In the genomic region with DNA sequence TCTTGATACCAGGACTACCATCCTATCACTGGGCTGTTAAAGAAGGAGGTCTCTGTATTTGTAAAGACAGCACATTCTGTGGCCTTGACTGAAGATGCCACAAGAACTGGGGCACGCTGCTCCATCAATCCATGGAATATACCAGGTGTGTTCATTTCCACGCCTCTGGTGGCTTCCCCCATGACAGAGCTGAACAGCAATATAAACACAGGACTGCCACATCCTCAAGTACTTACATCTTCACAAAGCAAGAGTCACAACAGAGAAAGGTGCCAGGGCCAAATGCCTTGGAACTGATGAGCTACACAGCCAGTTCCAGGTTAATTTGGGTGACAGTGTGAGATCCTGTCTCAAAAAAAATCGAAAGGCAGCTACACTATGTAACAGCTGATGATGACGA, we compare ENCODE assay signal across 32 mouse cellular contexts. TPM values are rescaled to one million over a fixed set of nuclear protein-coding genes. Genes with fewer than 3 reads are reported as not detected.
A peak's percentile ranks its signal among the peaks of the same experiment; 100 is the strongest.
DNase-seq lines count a peak whose midpoint lies in the region; ATAC-seq and TF ChIP-seq lines count a peak whose summit lies in the region.
"Had no signal": no experiment of that assay in that cellular context is flagged by ENCODE, and none has a peak within 500 bp of the region (broad histone marks: within the 10 kb centered on the region; RNA-seq: fewer than 3 reads in every experiment).

No protein-coding gene starts in this region.

- H3K4me3 ChIP-seq in left cerebral cortex, adult 2 months: no peak overlapping the region
- no peak overlapping the region for H3K4me3 ChIP-seq in hindbrain, postnatal 0 days (ENCODE audit: low read length)
- H3K4me3 ChIP-seq: erythroblast, embryonic 14.5 days; heart, embryonic 13.5 days; hindbrain, embryonic 12.5 days; limb, embryonic 12.5 days; neural tube, embryonic 15.5 days had no signal

- H3K27ac ChIP-seq in left cerebral cortex, adult 2 months: no peak overlapping the region
- H3K27ac ChIP-seq in hindbrain, postnatal 0 days: no peak overlapping the region
- H3K27ac ChIP-seq: heart, embryonic 13.5 days; hindbrain, embryonic 12.5 days; limb, embryonic 12.5 days; macrophage; neural tube, embryonic 15.5 days had no signal

- H3K9me3 ChIP-seq in hindbrain, postnatal 0 days (ENCODE audit: low read length): no peaks in the 10 kb centered on the region; the same call in 1 of the 2 replicates
- H3K9me3 ChIP-seq: heart, embryonic 13.5 days; hindbrain, embryonic 12.5 days; limb, embryonic 12.5 days; neural tube, embryonic 15.5 days had no signal

- H3K36me3 ChIP-seq in hindbrain, postnatal 0 days (ENCODE audit: insufficient read depth, low read length): peaks cover 34% of the 10 kb centered on the region

- 86% methylated on average over 4 of the region's 4 CpGs for WGBS in hindbrain, postnatal 0 days

- ATAC-seq in hindbrain, postnatal 0 days: no peak
- ATAC-seq: forebrain, embryonic 16.5 days; intestine, embryonic 16.5 days; lung, postnatal 0 days had no signal

- H3K4me1 ChIP-seq in hindbrain, postnatal 0 days (ENCODE audit: insufficient read depth, low read length): peaks cover 19% of the 10 kb centered on the region

- H3K9ac ChIP-seq in hindbrain, postnatal 0 days (replicated peaks; ENCODE audit: low read length): no peak overlapping the region
- H3K9ac ChIP-seq: heart, embryonic 13.5 days; hindbrain, embryonic 12.5 days; limb, embryonic 12.5 days; neural tube, embryonic 15.5 days had no signal

- peak; percentile 9 for DNase-seq in gastrocnemius, postnatal 25 days
- DNase-seq in gastrocnemius, postnatal 14 days: no peak
- peak; percentile 11 to 13 for DNase-seq in left cerebral cortex, adult 2 months (ENCODE audit: extremely low spot score in 1 of 2, low spot score in 2 of 2)
- no peak for DNase-seq in left cerebral cortex, adult 8-10 months (ENCODE audit: low spot score in 2 of 2)
- peak; percentile 12 to 13 for DNase-seq in spleen, postnatal 10 days (ENCODE audit: low spot score in 2 of 2)
- no peak for DNase-seq in spleen, postnatal 36 days (ENCODE audit: low spot score in 2 of 2)
- no peak for DNase-seq in hindbrain, postnatal 0 days (ENCODE audit: low spot score)
- DNase-seq: adrenal gland, postnatal 25 days; kidney, adult 9 months; layer of hippocampus, adult 9-11 months; midbrain, embryonic 14.5 days; right cerebral cortex, postnatal 4 days had no signal

- TF ChIP-seq CTCF in left cerebral cortex, adult 2 months (IDR thresholded peaks at IDR 0.05): no peak
- no peak for TF ChIP-seq CTCF in hindbrain, postnatal 0 days (IDR thresholded peaks at IDR 0.05; ENCODE audit: low read depth)

- intact Hi-C loops in gastrocnemius, postnatal 14 days (cut with DNase I; ENCODE audit: low total_unique reads): no loop called here
- intact Hi-C loops in left cerebral cortex, adult 2 months (cut with DNase I): loop anchor here (1.0 kb wide), 1 partner anchor 8 kb away; no protein-coding TSS in a partner anchor

- no peaks in the 10 kb centered on the region for H3K27me3 ChIP-seq in hindbrain, postnatal 0 days (ENCODE audit: insufficient read depth, low read length)
- H3K27me3 ChIP-seq: heart, embryonic 13.5 days; hindbrain, embryonic 12.5 days; limb, embryonic 12.5 days; neural tube, embryonic 15.5 days had no signal

- H3K4me2 ChIP-seq in hindbrain, postnatal 0 days (ENCODE audit: low read depth, low read length): no peak overlapping the region
- H3K4me2 ChIP-seq: heart, embryonic 13.5 days; hindbrain, embryonic 12.5 days; limb, embryonic 12.5 days; liver, embryonic 11.5 days; neural tube, embryonic 15.5 days had no signal

RNA-seq across cellular contexts. Expression of a gene that starts 3.6 kb away (rescaled TPM):
- 1 to 10 TPM; 7.8 to 8.7 TPM for total RNA-seq in gastrocnemius, postnatal 25 days (2021)
- 10 to 100 TPM; 16.8 to 17.1 TPM for total RNA-seq in gastrocnemius, postnatal 14 days (2021)
- 10 to 100 TPM; 45.8 to 47.2 TPM for total RNA-seq in left cerebral cortex, adult 2 months (2021)
- 10 to 100 TPM; 43.2 to 45.6 (median 45.5) TPM for total RNA-seq in left cerebral cortex, adult 8-10 months (2022)
- 82.8 and 86.3 TPM in 2 replicates for total RNA-seq in hindbrain, postnatal 0 days (2014; rRNA removed)
- polyA plus RNA-seq in hindbrain, postnatal 0 days (2015; fragmentation: Nextera tagmentation; extraction: Ambion mirVana): 47.2 and 47.7 TPM in 2 replicates

RNA-seq across cellular contexts. Expression of a gene that starts 3.6 kb away (rescaled TPM):
- not detected for total RNA-seq in gastrocnemius, postnatal 25 days (2021)
- total RNA-seq in gastrocnemius, postnatal 14 days (2021): not detected
- total RNA-seq in left cerebral cortex, adult 2 months (2021): under 1 TPM; 0.23 to 0.26 TPM
- total RNA-seq in left cerebral cortex, adult 8-10 months (2022): under 1 TPM; 0.08 to 0.28 (median 0.16) TPM
- 0.05 and 0.14 TPM in 2 replicates for total RNA-seq in hindbrain, postnatal 0 days (2014; rRNA removed)
- polyA plus RNA-seq in hindbrain, postnatal 0 days (2015; fragmentation: Nextera tagmentation; extraction: Ambion mirVana): 0.11 and 0.15 TPM in 2 replicates
- total RNA-seq: adrenal gland, adult 18-20 months; adrenal gland, postnatal 25 days; gastrocnemius, postnatal 10 days; heart, adult 18-20 months; heart, postnatal 14 days; megakaryocyte-erythroid progenitor cell, adult 5-6 weeks had no signal
- polyA plus RNA-seq: erythroblast, embryonic 14.5 days; forebrain, embryonic 11.5 days; hindbrain, embryonic 12.5 days; intestine, embryonic 16.5 days; limb, embryonic 12.5 days; liver, embryonic 11.5 days; liver, embryonic 16.5 days; lung, postnatal 0 days; macrophage; spleen, adult 2 months; stomach, embryonic 14.5 days had no signal

RNA-seq across cellular contexts. Expression of a gene that starts 47.0 kb away (rescaled TPM):
- not detected for total RNA-seq in gastrocnemius, postnatal 25 days (2021)
- total RNA-seq in gastrocnemius, postnatal 14 days (2021): not detected
- under 1 TPM in 1 of 2 experiments, not detected in 1; 0.19 TPM for total RNA-seq in left cerebral cortex, adult 2 months (2021)
- total RNA-seq in left cerebral cortex, adult 8-10 months (2022): under 1 TPM in 3 of 4 experiments, not detected in 1; 0.07 to 0.40 (median 0.18) TPM
- 0.16 TPM in 1 of 2 replicates, not detected in the other for total RNA-seq in hindbrain, postnatal 0 days (2014; rRNA removed)
- polyA plus RNA-seq in hindbrain, postnatal 0 days (2015; fragmentation: Nextera tagmentation; extraction: Ambion mirVana): 0.23 and 0.55 TPM in 2 replicates
- total RNA-seq: heart, adult 18-20 months had no signal
- polyA plus RNA-seq: cortical plate, adult 2 months; erythroblast, embryonic 14.5 days had no signal

Comparison
In these comparisons a context has a peak if more than half of its experiments do, and no peak if none do; other contexts are left out.
1. DNase-seq: peak in gastrocnemius, postnatal 25 days (single experiment), left cerebral cortex, adult 2 months (2 of 2) and spleen, postnatal 10 days (2 of 2); none in gastrocnemius, postnatal 14 days (single experiment), left cerebral cortex, adult 8-10 months (0 of 2), spleen, postnatal 36 days (0 of 2) and hindbrain, postnatal 0 days (single experiment).